Mouse (Mus musculus) kidney, postnatal 4 days (tissue): Measurements from ENCODE around the gene Slc35c2.

Experiments
- DNase-seq, 2 experiments: peaks; one replicate each; pipeline ENCODE4 v3.0.0; 2021; ENCODE audit warnings: mixed read lengths in 2 of 2

The Slc35c2 gene

DNA sequence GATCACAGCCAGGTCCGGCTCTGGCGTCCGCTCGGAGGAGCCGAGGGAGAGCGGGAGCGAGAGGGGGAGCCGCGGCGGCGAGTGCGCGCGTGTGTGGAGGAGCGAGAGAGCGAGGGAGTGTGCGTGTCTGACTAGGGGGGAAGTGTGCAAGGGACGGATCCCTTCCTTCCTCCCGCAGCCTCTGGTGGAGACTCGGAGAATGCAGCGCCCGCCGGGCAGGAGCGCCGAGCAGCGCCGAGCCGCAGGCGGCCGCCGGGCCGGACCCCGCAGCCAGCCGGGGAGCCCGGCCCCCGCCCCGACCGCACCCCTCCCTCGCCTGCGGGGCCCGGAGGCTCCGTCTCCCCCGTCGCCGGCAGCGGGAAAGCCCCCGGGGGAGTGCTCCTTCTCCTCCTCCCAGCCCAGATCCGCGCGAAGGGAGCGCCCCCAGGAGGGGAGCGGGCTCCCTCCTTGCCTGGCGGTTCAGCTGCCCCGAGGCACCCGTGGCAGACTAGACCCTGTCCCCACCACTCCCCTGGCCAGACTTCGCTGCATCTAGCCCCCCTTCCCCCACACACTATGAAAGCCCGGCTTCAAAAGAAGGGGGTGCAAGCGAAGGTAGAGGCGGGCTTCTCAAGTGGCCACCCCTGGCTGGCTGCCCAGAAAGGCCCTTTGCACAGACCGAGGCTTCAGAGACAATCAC, 52.9 kb downstream of the Slc35c2 start, which contains the start of gene Cdh22:
Gene Cdh22, minus strand, starts transcription at position 241 of the 679 bp plus-strand sequence.
- peak; percentile 80 to 84 for DNase-seq

DNA sequence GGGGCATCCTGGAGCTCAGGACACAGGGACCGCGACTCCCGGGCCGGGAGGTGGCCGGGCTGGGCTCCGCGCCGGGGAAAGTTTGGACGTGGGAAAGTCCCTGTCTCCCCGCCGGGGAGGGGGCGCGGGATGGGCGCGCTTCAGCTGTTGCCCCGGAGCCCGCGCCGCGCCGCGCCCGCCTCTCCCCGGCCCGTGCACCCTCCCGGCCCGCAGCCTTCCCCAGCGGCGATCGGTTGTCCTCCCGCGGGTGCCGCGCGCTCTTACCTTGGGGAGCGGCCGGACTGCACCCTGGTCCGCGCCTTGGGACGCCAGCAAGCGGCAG, 53.4 kb downstream of the Slc35c2 start:
- no peak for DNase-seq

DNA sequence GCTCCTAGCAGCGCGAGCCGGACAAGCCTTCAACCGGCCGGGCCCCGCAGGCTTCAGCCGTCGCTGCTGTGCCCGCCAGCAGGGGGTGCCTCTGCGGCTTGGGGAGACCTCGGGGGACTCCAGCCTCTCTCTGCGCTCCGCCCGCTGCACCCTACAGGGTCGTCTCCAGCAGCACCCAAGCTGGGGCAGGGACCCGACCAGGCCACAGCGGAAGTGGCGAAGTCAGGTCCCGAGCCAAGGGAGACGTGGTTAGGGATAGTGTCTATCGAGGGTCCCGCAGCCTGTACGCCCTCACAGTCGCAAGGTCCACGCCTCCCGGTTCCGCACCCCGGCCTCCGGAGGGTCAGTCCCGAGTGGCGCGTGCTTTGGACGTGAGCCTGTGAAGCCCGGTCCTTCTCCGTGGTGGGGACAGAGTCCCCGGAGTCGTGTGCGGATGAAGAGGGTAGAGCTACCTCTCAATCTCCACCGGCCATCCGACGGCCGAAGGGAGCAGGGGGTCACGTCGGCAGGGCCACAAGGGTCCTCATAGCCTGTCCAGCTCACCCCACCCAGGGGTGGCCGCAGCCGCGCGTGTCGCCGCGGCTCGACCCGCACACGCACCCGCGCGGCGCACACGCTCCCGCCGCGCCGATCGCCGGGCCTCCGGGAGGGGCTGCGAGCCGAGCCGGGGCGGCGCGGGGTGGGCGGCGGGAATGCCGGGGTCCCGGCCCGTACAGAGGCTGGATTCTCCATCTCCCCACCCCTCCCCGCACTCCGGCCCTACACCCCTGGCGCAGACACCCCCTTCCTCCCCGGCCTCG, 54.0 kb downstream of the Slc35c2 start:
- DNase-seq: peak; percentile 76 to 80

DNA sequence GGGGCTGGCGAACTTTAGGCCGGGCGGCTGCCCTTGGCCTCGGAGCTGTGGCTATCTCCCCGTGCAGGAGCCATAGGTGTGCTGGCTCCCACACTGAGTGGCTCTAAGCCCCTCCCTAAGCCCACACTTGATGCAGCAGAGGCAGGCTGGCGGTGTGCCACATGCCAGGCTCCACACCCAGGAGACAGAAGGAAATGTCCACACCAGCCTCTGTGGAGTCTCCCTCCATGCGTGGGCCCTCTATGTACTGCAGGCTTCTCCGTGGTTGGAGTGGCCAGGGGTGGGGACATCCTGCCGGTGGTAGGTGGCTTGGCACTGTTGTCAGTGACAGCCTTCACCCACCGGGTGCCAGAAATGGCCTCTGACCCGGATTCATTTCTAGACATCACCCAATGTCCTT, 58.6 kb downstream of the Slc35c2 start:
- DNase-seq: no peak
